In the genomic region with DNA sequence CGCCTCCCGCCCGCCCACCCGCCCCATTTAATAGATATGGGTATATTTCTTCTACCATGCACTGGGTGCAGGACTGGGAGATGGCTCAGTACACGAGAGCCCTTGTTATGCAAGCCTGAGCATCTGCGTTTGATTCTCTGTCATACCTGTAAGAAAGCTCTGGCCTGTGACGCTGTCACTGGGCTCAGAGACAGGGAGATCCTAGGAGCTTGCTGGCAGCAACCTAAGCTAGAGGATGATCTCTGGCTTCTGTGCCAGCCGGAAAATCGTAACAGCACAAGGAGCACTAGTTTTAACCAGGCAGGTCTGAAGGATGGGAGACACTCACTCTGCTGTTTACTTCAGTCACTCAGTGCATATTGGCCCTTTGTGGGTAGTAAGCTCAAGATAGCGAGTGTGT, we compare ENCODE assay signal across 8 mouse cellular contexts. TPM values are rescaled to one million over a fixed set of nuclear protein-coding genes. Genes with fewer than 3 reads are reported as not detected.
"Had no signal": no experiment of that assay in that cellular context is flagged by ENCODE, and none has a peak within 500 bp of the region (broad histone marks: within the 10 kb centered on the region; RNA-seq: fewer than 3 reads in every experiment).

No protein-coding gene starts in this region.

- H3K9ac ChIP-seq: limb, embryonic 13.5 days; liver, embryonic 14.5 days; midbrain, embryonic 12.5 days; neural tube, embryonic 15.5 days had no signal

- H3K27me3 ChIP-seq: limb, embryonic 13.5 days; midbrain, embryonic 12.5 days; neural tube, embryonic 15.5 days had no signal

- H3K4me2 ChIP-seq: limb, embryonic 13.5 days; midbrain, embryonic 12.5 days; neural tube, embryonic 15.5 days had no signal

- H3K4me3 ChIP-seq: limb, embryonic 13.5 days; midbrain, embryonic 12.5 days; myocyte; neural tube, embryonic 15.5 days had no signal

- H3K9me3 ChIP-seq: limb, embryonic 13.5 days; midbrain, embryonic 12.5 days; neural tube, embryonic 15.5 days had no signal

- H3K27ac ChIP-seq: limb, embryonic 13.5 days; liver, embryonic 14.5 days; midbrain, embryonic 12.5 days; neural tube, embryonic 15.5 days had no signal

RNA-seq across cellular contexts. Expression of a gene that starts 33.0 kb away (rescaled TPM):
- polyA plus RNA-seq: lung, embryonic 16.5 days; midbrain, embryonic 12.5 days; neural tube, embryonic 11.5 days; neural tube, embryonic 15.5 days; thymus, postnatal 0 days had no signal
